ENCODE assay signal across 21 mouse cellular contexts in the genomic region with DNA sequence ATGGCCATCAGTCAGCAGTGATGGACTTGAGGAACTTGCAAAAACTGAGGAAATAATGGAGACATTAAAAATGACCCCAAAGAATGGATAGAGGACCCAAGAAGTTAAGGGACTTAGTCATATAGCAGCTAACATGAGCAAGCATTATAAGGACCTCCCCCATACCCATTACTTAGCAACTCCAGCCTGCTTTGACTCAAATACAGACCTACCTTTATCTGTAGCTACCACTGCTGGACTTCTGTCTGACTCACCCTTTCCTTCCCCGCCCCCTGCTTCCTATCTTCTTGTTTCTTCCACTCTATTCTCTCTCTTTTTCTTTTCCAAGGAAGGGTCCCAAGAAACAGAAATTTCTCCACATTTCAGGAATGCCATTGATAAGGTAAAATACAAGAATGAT.
"Had no signal": no experiment of that assay in that cellular context is flagged by ENCODE, and none has a peak within 500 bp of the region (broad histone marks: within the 10 kb centered on the region; RNA-seq: fewer than 3 reads in every experiment).

No protein-coding gene starts in this region.

- H3K36me3 ChIP-seq: heart, embryonic 13.5 days; heart, embryonic 15.5 days; hindbrain, embryonic 13.5 days; hindbrain, embryonic 15.5 days; limb, embryonic 10.5 days; limb, embryonic 12.5 days had no signal

- H3K27me3 ChIP-seq: heart, embryonic 13.5 days; heart, embryonic 15.5 days; hindbrain, embryonic 13.5 days; hindbrain, embryonic 15.5 days; limb, embryonic 12.5 days had no signal

- H3K4me3 ChIP-seq: heart, adult 2 months; heart, embryonic 13.5 days; heart, embryonic 15.5 days; hindbrain, embryonic 13.5 days; hindbrain, embryonic 15.5 days; layer of hippocampus, adult 2 months; left cerebral cortex, adult 2 months; limb, embryonic 10.5 days; limb, embryonic 12.5 days had no signal

- H3K4me2 ChIP-seq: heart, embryonic 13.5 days; heart, embryonic 15.5 days; hindbrain, embryonic 13.5 days; hindbrain, embryonic 15.5 days; limb, embryonic 12.5 days had no signal

- H3K9me3 ChIP-seq: heart, embryonic 13.5 days; heart, embryonic 15.5 days; hindbrain, embryonic 13.5 days; hindbrain, embryonic 15.5 days; limb, embryonic 10.5 days; limb, embryonic 12.5 days had no signal

- H3K27ac ChIP-seq: heart, adult 2 months; heart, embryonic 13.5 days; heart, embryonic 15.5 days; hindbrain, embryonic 13.5 days; hindbrain, embryonic 15.5 days; hindbrain, postnatal 0 days; layer of hippocampus, adult 2 months; left cerebral cortex, adult 2 months; limb, embryonic 10.5 days; limb, embryonic 12.5 days; liver, embryonic 14.5 days had no signal

- H3K9ac ChIP-seq: heart, embryonic 13.5 days; heart, embryonic 15.5 days; hindbrain, embryonic 13.5 days; hindbrain, embryonic 15.5 days; limb, embryonic 12.5 days; liver, embryonic 14.5 days had no signal

- H3K4me1 ChIP-seq: heart, embryonic 13.5 days; heart, embryonic 15.5 days; hindbrain, embryonic 13.5 days; hindbrain, embryonic 15.5 days; limb, embryonic 10.5 days; limb, embryonic 12.5 days had no signal

- DNase-seq: gastrocnemius, postnatal 14 days; gastrocnemius, postnatal 36 days; heart, adult 11 months; heart, adult 2 months; heart, postnatal 14 days; kidney, adult 18-20 months; kidney, adult 8-10 months; kidney, postnatal 10 days; kidney, postnatal 25 days; kidney, postnatal 4 days had no signal

- ATAC-seq: hindbrain, postnatal 0 days; intestine, embryonic 16.5 days had no signal
